Mouse (Mus musculus): ENCODE measurements around the gene Dixdc1. TPM values are rescaled to one million over a fixed set of nuclear protein-coding genes. Genes with fewer than 3 reads are reported as not detected.

Gene Dixdc1
- total and polyA plus RNA-seq, 3 experiments: 0.27 TPM; not detected in 2

DNA sequence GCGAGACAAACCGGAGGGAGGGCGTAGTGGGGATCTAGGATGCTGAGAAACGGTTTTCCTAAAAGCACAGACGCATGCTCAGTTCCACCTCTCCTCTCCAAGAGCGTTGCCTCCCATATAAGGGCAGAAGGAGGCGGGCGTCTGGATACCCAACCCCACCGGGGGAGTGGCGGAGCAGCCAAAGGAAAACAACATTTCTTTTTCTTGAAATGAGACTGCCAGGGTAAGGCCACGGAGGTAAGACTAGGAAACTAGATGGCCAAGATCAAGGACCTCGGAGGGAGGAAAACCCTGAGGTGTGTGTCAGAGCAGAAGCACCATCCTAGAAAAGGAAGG lies 41.6 kb downstream of the Dixdc1 start:
- Histone ChIP-seq H3K9me3 (replicated peaks) (no peaks in the 10 kb centered on the region), H3K27me3 (ENCODE audit: insufficient read depth, low read length) (peaks cover 63% of the 10 kb centered on the region), H3K4me1 (ENCODE audit: insufficient read depth, low read depth, low read length) (peaks cover 2% of the 10 kb centered on the region), H3K36me3 (replicated peaks) (no peaks in the 10 kb centered on the region), H3K4me3 (ENCODE audit: low read depth, low read length) (no peak overlapping the region)
- DNase-seq (ENCODE audit: low spot score): no peak
- ATAC-seq (ENCODE audit: extremely low read depth, insufficient number of reproducible peaks, low FRiP score, poor library complexity, severe bottlenecking): no peak
- TF ChIP-seq TAL1 (conservative IDR thresholded peaks at IDR 0.05; ENCODE audit: low read depth, low read length) (no peak), POLR2AphosphoS5 (IDR thresholded peaks at IDR 0.05; ENCODE audit: insufficient replicate concordance, low read depth, low read length) (no peak), CTCF (IDR thresholded peaks at IDR 0.05; ENCODE audit: low read depth, low read length) (no peak)

GRCm38 (mm10) chr9:50696851-50697705 lies 42.2 kb downstream of the Dixdc1 start:
- Histone ChIP-seq H3K4me1 (ENCODE audit: insufficient read depth, low read depth, low read length) (peaks cover 2% of the 10 kb centered on the region), H3K27me3 (ENCODE audit: insufficient read depth, low read length) (peaks cover 63% of the 10 kb centered on the region), H3K36me3 (replicated peaks) (no peaks in the 10 kb centered on the region), H3K9me3 (replicated peaks) (no peaks in the 10 kb centered on the region), H3K4me3 (ENCODE audit: low read depth, low read length) (no peak overlapping the region)
- TF ChIP-seq TAL1 (conservative IDR thresholded peaks at IDR 0.05; ENCODE audit: low read depth, low read length) (no peak), GATA2 (IDR thresholded peaks at IDR 0.05; ENCODE audit: borderline replicate concordance, low read depth, low read length) (no peak), CTCF (IDR thresholded peaks at IDR 0.05; ENCODE audit: low read depth, low read length) (no peak), GATA1 (IDR thresholded peaks at IDR 0.05; ENCODE audit: borderline replicate concordance, low read length) (no peak), POLR2AphosphoS5 (IDR thresholded peaks at IDR 0.05; ENCODE audit: insufficient replicate concordance, low read depth, low read length) (no peak)
- ATAC-seq (ENCODE audit: extremely low read depth, insufficient number of reproducible peaks, low FRiP score, poor library complexity, severe bottlenecking) (no peak), DNase-seq (ENCODE audit: low spot score) (no peak)

GRCm38 (mm10) chr9:50695153-50695552 lies 44.2 kb downstream of the Dixdc1 start:
- Histone ChIP-seq H3K9me3 (replicated peaks) (no peaks in the 10 kb centered on the region), H3K27me3 (ENCODE audit: insufficient read depth, low read length) (peaks cover 49% of the 10 kb centered on the region), H3K36me3 (replicated peaks) (no peaks in the 10 kb centered on the region), H3K4me3 (ENCODE audit: low read depth, low read length) (no peak overlapping the region), H3K4me1 (ENCODE audit: insufficient read depth, low read depth, low read length) (peaks cover 2% of the 10 kb centered on the region)
- DNase-seq (ENCODE audit: low spot score): no peak
- no peak for TF ChIP-seq POLR2AphosphoS5 (IDR thresholded peaks at IDR 0.05; ENCODE audit: insufficient replicate concordance, low read depth, low read length)
- TF ChIP-seq GATA1 (IDR thresholded peaks at IDR 0.05; ENCODE audit: borderline replicate concordance, low read length): no peak
- TF ChIP-seq TAL1 (conservative IDR thresholded peaks at IDR 0.05; ENCODE audit: low read depth, low read length): no peak
- no peak for TF ChIP-seq CTCF (IDR thresholded peaks at IDR 0.05; ENCODE audit: low read depth, low read length)
- TF ChIP-seq GATA2 (IDR thresholded peaks at IDR 0.05; ENCODE audit: borderline replicate concordance, low read depth, low read length): no peak
- ATAC-seq (ENCODE audit: extremely low read depth, insufficient number of reproducible peaks, low FRiP score, poor library complexity, severe bottlenecking): no peak

DNA sequence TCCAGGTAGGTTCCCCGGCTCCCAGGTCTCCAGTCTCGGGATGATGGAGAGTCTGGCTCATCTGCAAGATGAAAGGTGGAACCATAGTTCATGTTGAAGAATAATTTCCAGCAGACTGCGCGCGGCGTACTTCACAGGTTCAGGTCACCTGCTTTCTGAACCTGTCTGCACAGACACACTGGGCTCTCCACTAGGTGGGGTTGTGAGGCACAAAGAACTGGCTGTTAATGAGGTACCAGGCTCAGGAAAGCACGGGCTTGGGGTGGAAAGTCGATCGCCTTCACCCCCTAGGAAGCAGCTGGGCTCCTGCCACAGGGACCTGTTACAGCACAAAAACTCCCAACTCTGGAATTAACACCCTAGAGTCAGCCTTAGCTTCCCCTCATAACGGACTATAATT lies 45.7 kb downstream of the Dixdc1 start:
- Histone ChIP-seq H3K27me3 (ENCODE audit: insufficient read depth, low read length) (peaks cover 39% of the 10 kb centered on the region), H3K36me3 (replicated peaks) (no peaks in the 10 kb centered on the region), H3K9me3 (replicated peaks) (no peaks in the 10 kb centered on the region), H3K4me3 (ENCODE audit: low read depth, low read length) (no peak overlapping the region), H3K4me1 (ENCODE audit: insufficient read depth, low read depth, low read length) (peaks cover 2% of the 10 kb centered on the region)
- ATAC-seq (ENCODE audit: extremely low read depth, insufficient number of reproducible peaks, low FRiP score, poor library complexity, severe bottlenecking): no peak
- no peak for TF ChIP-seq POLR2AphosphoS5 (IDR thresholded peaks at IDR 0.05; ENCODE audit: insufficient replicate concordance, low read depth, low read length)
- no peak for TF ChIP-seq GATA2 (IDR thresholded peaks at IDR 0.05; ENCODE audit: borderline replicate concordance, low read depth, low read length)
- no peak for TF ChIP-seq GATA1 (IDR thresholded peaks at IDR 0.05; ENCODE audit: borderline replicate concordance, low read length)
- no peak for TF ChIP-seq TAL1 (conservative IDR thresholded peaks at IDR 0.05; ENCODE audit: low read depth, low read length)
- TF ChIP-seq CTCF (IDR thresholded peaks at IDR 0.05; ENCODE audit: low read depth, low read length): no peak
- no peak for DNase-seq (ENCODE audit: low spot score)

- H3K4me3 ChIP-seq (ENCODE audit: low read depth, low read length): no peak overlapping the region
- DNase-seq (ENCODE audit: low spot score): no peak
- TF ChIP-seq TAL1 (conservative IDR thresholded peaks at IDR 0.05; ENCODE audit: low read depth, low read length) (no peak), POLR2AphosphoS5 (IDR thresholded peaks at IDR 0.05; ENCODE audit: insufficient replicate concordance, low read depth, low read length) (no peak), CTCF (IDR thresholded peaks at IDR 0.05; ENCODE audit: low read depth, low read length) (no peak), GATA2 (IDR thresholded peaks at IDR 0.05; ENCODE audit: borderline replicate concordance, low read depth, low read length) (no peak), GATA1 (IDR thresholded peaks at IDR 0.05; ENCODE audit: borderline replicate concordance, low read length) (no peak)
- peaks cover 2% of the 10 kb centered on the region for H3K4me1 ChIP-seq (ENCODE audit: insufficient read depth, low read depth, low read length)
- no peaks in the 10 kb centered on the region for H3K36me3 ChIP-seq (replicated peaks)
- no peak for ATAC-seq (ENCODE audit: extremely low read depth, insufficient number of reproducible peaks, low FRiP score, poor library complexity, severe bottlenecking)
- H3K27me3 ChIP-seq (ENCODE audit: insufficient read depth, low read length): peaks cover 37% of the 10 kb centered on the region
- H3K9me3 ChIP-seq (replicated peaks): no peaks in the 10 kb centered on the region
These were observed 46.4 kb downstream of the Dixdc1 start for GRCm38 (mm10) chr9:50692626-50693580.

All from G1E (cell line).